Mouse (Mus musculus) embryonic stem cell, embryonic (primary cell): ENCODE measurements at regions not wholly inside any gene's neighbourhood (a gene's known extent, or its start where the extent isn't known, plus 50 kb on each side); places are given as distances from the start of the nearest gene placed in this dataset.

Experiments
- CTCF ChIA-PET, 4 experiments: fragments of 300-600 bp in 2 of 4; fragments of 350-600 bp in 2 of 4; sonication (Branson Sonifier 250); formaldehyde crosslinking; loops; one replicate each; lab custom pipeline; 2022; ENCODE audit warnings: inconsistent platforms in 2 of 4; lab: Charles Lee
- POLR2A ChIA-PET, 4 experiments: fragments of 300-600 bp in 2 of 4; fragments of 350-600 bp in 2 of 4; sonication (Branson Sonifier 250); formaldehyde crosslinking; loops; one replicate each; lab custom pipeline; 2022; ENCODE audit warnings: antibody characterized with exemption in 4 of 4, inconsistent platforms in 1 of 4; lab: Charles Lee

- POLR2A ChIA-PET: no interaction called here
- CTCF ChIA-PET: no interaction called here
Measured at GRCm38 (mm10) chr15:43364496-43364895, 3230.3 kb downstream of the 9330182O14Rik start.

DNA sequence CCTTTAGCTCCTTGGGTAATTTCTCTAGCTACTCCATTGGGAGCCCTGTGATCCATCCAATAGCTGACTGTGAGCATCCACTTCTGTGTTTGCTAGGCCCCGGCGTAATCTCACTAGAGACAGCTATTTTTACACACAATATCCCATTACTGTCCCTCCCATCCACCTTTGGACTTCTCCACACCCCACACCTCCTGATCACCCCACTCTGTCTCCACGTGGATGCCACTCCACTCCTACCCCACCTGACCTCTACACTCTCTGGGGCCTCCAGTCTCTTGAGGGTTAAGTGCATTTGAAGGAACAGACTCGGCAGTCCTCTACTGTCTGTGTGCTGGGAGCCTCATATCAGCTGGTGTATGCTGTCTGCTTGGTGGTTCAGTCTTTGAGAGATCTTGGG lies 3238.9 kb downstream of the 9330182O14Rik start:
- ChIA-PET CTCF (no interaction called here), POLR2A (no interaction called here)

- POLR2A ChIA-PET: no interaction called here
- CTCF ChIA-PET: no interaction called here
Measured at GRCm38 (mm10) chr15:43382405-43382804, 3248.2 kb downstream of the 9330182O14Rik start.

GRCm38 (mm10) chr15:43399821-43400220 lies 3265.7 kb downstream of the 9330182O14Rik start:
- ChIA-PET POLR2A (no interaction called here), CTCF (no interaction called here)

- ChIA-PET POLR2A (interaction anchor here in 1 of 4 experiments (0.6 kb wide), 1 partner anchor 23 kb away, joined by 3 read pairs; no protein-coding TSS in a partner anchor), CTCF (no interaction called here)
Measured at GRCm38 (mm10) chr15:43403585-43403984, 3269.4 kb downstream of the 9330182O14Rik start.
